Mouse (Mus musculus): ENCODE data around the gene Dsp.

GRCm38 (mm10) chr13:38232411-38232810 is 81.3 kb downstream of the Dsp start:
- no peak for TF ChIP-seq CTCF (IDR thresholded peaks at IDR 0.05; ENCODE audit: low read depth, low read length)
- no peak for TF ChIP-seq POLR2A (IDR thresholded peaks at IDR 0.05; ENCODE audit: borderline replicate concordance, low read depth, low read length)
